ENCODE assay signal across 9 mouse cellular contexts in the genomic region with DNA sequence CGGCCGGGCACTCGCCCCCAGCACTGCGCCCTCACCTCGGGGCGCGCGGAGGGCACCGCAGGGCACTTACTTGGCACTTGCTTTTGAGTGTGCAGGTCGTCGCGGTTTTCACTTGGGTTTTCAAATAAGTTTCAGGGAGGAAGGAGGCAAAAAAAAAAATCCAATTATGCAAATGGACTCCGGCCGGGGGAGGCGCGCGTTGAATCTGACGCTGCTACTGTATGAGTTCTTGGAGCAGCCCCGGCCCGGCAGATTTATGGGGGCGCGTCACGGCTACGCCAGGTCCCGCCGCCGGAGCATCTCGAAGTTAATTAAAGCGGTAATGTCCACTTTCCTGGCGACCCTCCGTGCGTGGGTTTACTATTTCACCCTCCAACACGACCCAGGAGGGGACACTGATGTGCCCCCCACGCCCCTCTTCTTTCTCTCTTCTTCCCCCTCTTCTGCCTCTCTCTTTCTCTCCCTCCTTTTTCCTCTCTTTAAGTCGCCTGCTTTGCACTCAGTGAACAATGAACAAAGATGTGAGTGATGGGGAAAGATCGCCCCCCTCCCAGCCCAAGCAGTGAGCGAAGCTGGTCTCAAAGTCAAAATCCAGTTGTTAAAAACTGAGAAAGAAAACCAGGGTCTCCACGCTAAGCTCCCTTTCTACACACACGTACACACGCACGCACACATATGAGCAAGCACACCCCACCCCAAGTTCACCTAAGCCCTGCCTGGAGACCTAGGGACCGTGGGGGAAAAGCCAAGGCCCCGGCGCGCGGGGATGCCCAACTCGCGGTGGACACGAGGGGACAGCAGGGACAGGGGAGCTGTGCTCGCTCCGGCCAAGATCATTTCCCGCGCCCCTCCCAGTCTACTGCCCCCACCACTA. TPM values are rescaled to one million over a fixed set of nuclear protein-coding genes. Genes with fewer than 3 reads are reported as not detected.
DNase-seq lines count a peak whose midpoint lies in the region; ATAC-seq and TF ChIP-seq lines count a peak whose summit lies in the region.
"Had no signal": no experiment of that assay in that cellular context is flagged by ENCODE, and none has a peak within 500 bp of the region (broad histone marks: within the 10 kb centered on the region; RNA-seq: fewer than 3 reads in every experiment).

No protein-coding gene starts in this region.

- ATAC-seq in limb, embryonic 14.5 days (ENCODE audit: low FRiP score, low read depth) = peak; percentile 58

- WGBS in limb, embryonic 14.5 days = under 1% methylated on average over 53 of the region's 53 CpGs

- no peak overlapping the region for H3K27ac ChIP-seq in limb, embryonic 14.5 days (replicated peaks; ENCODE audit: low read depth, low read length)
- H3K27ac ChIP-seq: macrophage had no signal

- 0 out of 2 replicates have a peak, but pooled peaks cover 6% of the 10 kb centered on the region for H3K4me1 ChIP-seq in limb, embryonic 14.5 days (ENCODE audit: control insufficient read depth, insufficient read depth, low read length)

- H3K9me3 ChIP-seq in limb, embryonic 14.5 days (ENCODE audit: control insufficient read depth, low read length) = no peaks in the 10 kb centered on the region

- peak overlapping the region; percentile 52 for H3K4me3 ChIP-seq in limb, embryonic 14.5 days (replicated peaks; ENCODE audit: low read length)

- H3K4me2 ChIP-seq in limb, embryonic 14.5 days (replicated peaks; ENCODE audit: low read depth, low read length, severe bottlenecking) = peak overlapping the region; percentile 98

- H3K27me3 ChIP-seq in limb, embryonic 14.5 days (ENCODE audit: control insufficient read depth, insufficient read depth, low read length) = peaks cover 71% of the 10 kb centered on the region

- no peaks in the 10 kb centered on the region for H3K36me3 ChIP-seq in limb, embryonic 14.5 days (ENCODE audit: control insufficient read depth, insufficient read depth, low read length)

- H3K9ac ChIP-seq in limb, embryonic 14.5 days (ENCODE audit: low read depth, low read length, severe bottlenecking) = peak overlapping the region; percentile 60

- peak; percentile 22 to 25 for DNase-seq in frontal cortex, postnatal 36 days (ENCODE audit: low spot score in 2 of 2)
- no peak for DNase-seq in frontal cortex, postnatal 14 days (ENCODE audit: low spot score in 2 of 2)
- peak; percentile 10 for DNase-seq in thymus, postnatal 4 days
- DNase-seq in thymus, adult 18-20 months = no peak
- DNase-seq in forelimb bud, embryonic 11.5 days (ENCODE audit: low read depth, low spot score) = peak; percentile 46
- DNase-seq in limb, embryonic 14.5 days (ENCODE audit: low spot score) = peak; percentile 33
- peak; percentile 71 for DNase-seq in retina, embryonic 14.5 days (ENCODE audit: low spot score)
- DNase-seq in B cell, adult 2 months = no peak

- no peak for TF ChIP-seq POLR2A in limb, embryonic 14.5 days (IDR thresholded peaks at IDR 0.05; ENCODE audit: borderline replicate concordance, extremely low read depth, insufficient read depth, insufficient read length)

RNA-seq across cellular contexts. Expression of a gene that starts 3.7 kb away (rescaled TPM):
- polyA plus RNA-seq in limb, embryonic 14.5 days (2012; rRNA removed) = 3.8 and 4.9 TPM in 2 replicates
- polyA plus RNA-seq in limb, embryonic 14.5 days (2014; fragmentation: Nextera tagmentation; extraction: Ambion mirVana) = 6.5 and 6.9 TPM in 2 replicates
- polyA plus RNA-seq: macrophage had no signal

Comparison
In these comparisons a context has a peak if more than half of its experiments do, and no peak if none do; other contexts are left out.
1. DNase-seq: peak in frontal cortex, postnatal 36 days (2 of 2), thymus, postnatal 4 days (single experiment), forelimb bud, embryonic 11.5 days (single experiment), limb, embryonic 14.5 days (single experiment) and retina, embryonic 14.5 days (single experiment); none in frontal cortex, postnatal 14 days (0 of 2), thymus, adult 18-20 months (0 of 2) and B cell, adult 2 months (0 of 2).